Mouse (Mus musculus) embryonic facial prominence, embryonic 14.5 days (tissue): ENCODE measurements around the gene Foxk2. TPM values are rescaled to one million over a fixed set of nuclear protein-coding genes. Genes with fewer than 3 reads are reported as not detected.
"Not testable (repeated sequence)": the region's sequence is repeated elsewhere in the genome, so short reads cannot be mapped to it uniquely, and the experiment has no call there.

Experiments
- ATAC-seq: fragments of 200-750 bp; cut with Nextera tagmentation; 2 replicates; pipeline ENCODE4 v1.8.0; 2017; ENCODE audit warnings: low read depth, moderate number of reproducible peaks, moderate TSS enrichment
- DNase-seq: peaks from one replicate; pipeline ENCODE4 v3.0.0-alpha.2; 2015; ENCODE audit warnings: low spot score
- H3K27ac ChIP-seq: fragments of 300-500 bp; sonication (generic); replicated peaks from 2 replicates; pipeline ENCODE4 v1.5.1; 2014; ENCODE audit warnings: low read depth, mild to moderate bottlenecking, low read length, moderate library complexity
- H3K27me3 ChIP-seq: fragments of 300-500 bp; sonication (generic); replicated peaks from 2 replicates; pipeline ENCODE4 v1.6.1; 2014; ENCODE audit warnings: low read length; ENCODE audit not compliant: control insufficient read depth, insufficient read depth
- H3K36me3 ChIP-seq: fragments of 300-500 bp; sonication (generic); 2 replicates; pipeline ENCODE4 v1.6.1; 2014; ENCODE audit warnings: low read length, mixed read lengths; ENCODE audit not compliant: control insufficient read depth, insufficient read depth
- H3K4me1 ChIP-seq: fragments of 300-500 bp; sonication (generic); 2 replicates; pipeline ENCODE4 v1.6.1; 2014; ENCODE audit warnings: antibody characterized with exemption, low read length; ENCODE audit not compliant: control insufficient read depth, insufficient read depth
- H3K4me2 ChIP-seq: fragments of 300-500 bp; sonication (generic); 2 replicates; pipeline ENCODE4 v1.6.1; 2014; ENCODE audit warnings: low read depth, mild to moderate bottlenecking, low read length, moderate library complexity, mixed read lengths
- H3K4me3 ChIP-seq: fragments of 300-500 bp; sonication (generic); 2 replicates; pipeline ENCODE4 v1.5.1; 2014; ENCODE audit warnings: low read depth, mild to moderate bottlenecking, low read length
- H3K9ac ChIP-seq: fragments of 300-500 bp; sonication (generic); 2 replicates; pipeline ENCODE4 v1.6.1; 2014; ENCODE audit warnings: low read depth, mild to moderate bottlenecking, low read length, moderate library complexity, mixed read lengths
- H3K9me3 ChIP-seq: fragments of 300-500 bp; sonication (generic); 2 replicates; pipeline ENCODE4 v1.6.1; 2016; ENCODE audit warnings: low read length; ENCODE audit not compliant: control insufficient read depth
- WGBS: fragments of 180-500 bp; shearing (Covaris S2); extraction: QIAGEN DNeasy Blood & Tissue Kit; methylation state at CpG from one replicate; pipeline ENCODE4 v1.1.7; 2014; 5-methylcytosine and 5-hydroxymethylcytosine counted together
- polyA plus RNA-seq: library from polyadenylated mRNA; unstranded; fragments of >200 nt; fragmentation: Nextera tagmentation; extraction: Ambion mirVana; gene quantifications from 2 replicates; pipeline ENCODE4 v1.2.1, GENCODE M21; 2014

Foxk2 gene
- polyA plus RNA-seq, 1 experiment from 2014 or later: 9.9 TPM

DNA sequence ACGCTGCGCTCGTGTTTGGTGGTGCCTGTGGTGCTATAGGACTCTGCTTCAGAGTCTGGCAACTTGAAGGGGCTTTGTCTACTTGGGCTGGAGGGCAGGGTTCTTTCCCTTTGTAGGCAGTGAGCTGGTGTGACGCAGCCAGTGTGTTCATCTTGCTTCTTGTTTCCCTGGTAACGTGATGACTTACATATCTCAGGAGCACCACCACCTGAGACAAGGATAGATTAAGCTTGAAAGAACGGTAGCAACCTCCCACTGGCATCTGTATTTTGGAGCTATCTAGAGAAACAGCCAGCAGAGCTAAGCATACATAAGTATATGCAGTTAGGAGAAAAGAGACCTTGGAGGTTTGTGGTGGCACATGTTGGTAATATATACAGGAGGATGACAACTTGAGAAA, 45.6 kb downstream of the Foxk2 start:
- Histone ChIP-seq H3K27me3 (no peaks in the 10 kb centered on the region), H3K9me3 (peaks cover 3% of the 10 kb centered on the region; the same call in 1 of the 2 replicates), H3K36me3 (peaks cover 91% of the 10 kb centered on the region), H3K9ac (no peak overlapping the region), H3K4me1 (no peaks in the 10 kb centered on the region), H3K4me3 (no peak overlapping the region), H3K4me2 (no peak overlapping the region), H3K27ac (no peak overlapping the region)
- WGBS: 96% methylated on average over 6 of the region's 6 CpGs
- no peak for DNase-seq
- no peak for ATAC-seq

- no peak for ATAC-seq
- Histone ChIP-seq H3K9me3 (peaks cover 7% of the 10 kb centered on the region; the same call in 1 of the 2 replicates), H3K27me3 (no peaks in the 10 kb centered on the region), H3K4me2 (no peak overlapping the region), H3K4me1 (no peaks in the 10 kb centered on the region), H3K36me3 (peaks cover 85% of the 10 kb centered on the region), H3K4me3 (no peak overlapping the region), H3K27ac (no peak overlapping the region), H3K9ac (no peak overlapping the region)
- no peak for DNase-seq
- 98% methylated on average over 8 of the region's 8 CpGs for WGBS
Measured at GRCm38 (mm10) chr11:121306608-121307007, 46.8 kb downstream of the Foxk2 start.

- H3K9me3 ChIP-seq, H3K27ac ChIP-seq, DNase-seq, H3K4me3 ChIP-seq, H3K27me3 ChIP-seq, H3K4me2 ChIP-seq, H3K4me1 ChIP-seq, H3K9ac ChIP-seq, ATAC-seq: not testable (repeated sequence)
- H3K36me3 ChIP-seq: peaks cover 74% of the 10 kb centered on the region
- WGBS: 93% methylated on average over 6 of the region's 6 CpGs
Measured at GRCm38 (mm10) chr11:121307712-121308111, 47.9 kb downstream of the Foxk2 start.

GRCm38 (mm10) chr11:121326034-121326433, 66.2 kb downstream of the Foxk2 start:
- H3K4me2 ChIP-seq: no peak overlapping the region
- H3K27me3 ChIP-seq: no peaks in the 10 kb centered on the region
- H3K36me3 ChIP-seq: peaks cover 53% of the 10 kb centered on the region
- H3K4me3 ChIP-seq: no peak overlapping the region
- 83% methylated on average over 1 of the region's 1 CpGs for WGBS
- no peaks in the 10 kb centered on the region for H3K4me1 ChIP-seq
- H3K9me3 ChIP-seq: peaks cover 2% of the 10 kb centered on the region; the same call in 1 of the 2 replicates
- H3K9ac ChIP-seq: no peak overlapping the region
- H3K27ac ChIP-seq: no peak overlapping the region
- no peak for DNase-seq
- ATAC-seq: no peak

- Histone ChIP-seq H3K27ac (no peak overlapping the region), H3K9ac (no peak overlapping the region), H3K4me2 (no peak overlapping the region), H3K4me1 (no peaks in the 10 kb centered on the region), H3K36me3 (peaks cover 48% of the 10 kb centered on the region), H3K27me3 (no peaks in the 10 kb centered on the region), H3K4me3 (no peak overlapping the region), H3K9me3 (no peaks in the 10 kb centered on the region)
- WGBS: 94% methylated on average over 5 of the region's 5 CpGs
- ATAC-seq: no peak
- no peak for DNase-seq
Measured at GRCm38 (mm10) chr11:121326681-121327080, 66.9 kb downstream of the Foxk2 start.

DNA sequence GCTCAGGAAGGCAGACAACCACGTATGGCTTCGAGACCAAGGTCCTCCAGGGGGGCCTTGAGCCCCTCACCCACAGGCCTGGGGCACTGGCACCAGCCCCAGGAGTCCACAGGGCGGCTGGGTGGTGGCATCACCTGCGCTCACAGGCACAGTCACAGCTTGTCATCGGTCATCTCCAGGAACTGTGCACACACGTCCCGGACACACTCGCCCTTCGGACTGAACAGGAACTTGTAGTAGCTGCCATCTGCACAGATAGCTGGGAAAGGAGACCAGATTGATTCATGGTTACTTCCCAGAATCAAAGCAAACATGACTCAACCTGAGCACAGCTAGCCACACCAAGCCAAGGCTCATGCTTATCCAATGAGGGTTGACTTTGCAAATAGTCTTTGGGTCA, 68.4 kb downstream of the Foxk2 start:
- H3K27me3 ChIP-seq: no peaks in the 10 kb centered on the region
- H3K27ac ChIP-seq: no peak overlapping the region
- DNase-seq: no peak
- 97% methylated on average over 9 of the region's 9 CpGs for WGBS
- no peaks in the 10 kb centered on the region for H3K4me1 ChIP-seq
- no peaks in the 10 kb centered on the region for H3K9me3 ChIP-seq
- H3K4me3 ChIP-seq: no peak overlapping the region
- H3K4me2 ChIP-seq: no peak overlapping the region
- no peak overlapping the region for H3K9ac ChIP-seq
- ATAC-seq: no peak
- H3K36me3 ChIP-seq: peaks cover 56% of the 10 kb centered on the region

GRCm38 (mm10) chr11:121328619-121329018, 68.8 kb downstream of the Foxk2 start:
- ATAC-seq: no peak
- no peak overlapping the region for H3K9ac ChIP-seq
- no peaks in the 10 kb centered on the region for H3K27me3 ChIP-seq
- no peak overlapping the region for H3K4me2 ChIP-seq
- no peak overlapping the region for H3K4me3 ChIP-seq
- peaks cover 60% of the 10 kb centered on the region for H3K36me3 ChIP-seq
- H3K4me1 ChIP-seq: no peaks in the 10 kb centered on the region
- DNase-seq: no peak
- no peak overlapping the region for H3K27ac ChIP-seq
- H3K9me3 ChIP-seq: no peaks in the 10 kb centered on the region

- H3K36me3 ChIP-seq: peaks cover 86% of the 10 kb centered on the region
- no peaks in the 10 kb centered on the region for H3K9me3 ChIP-seq
- H3K4me3 ChIP-seq: no peak overlapping the region
- H3K4me2 ChIP-seq: no peak overlapping the region
- H3K9ac ChIP-seq: no peak overlapping the region
- DNase-seq (no peak), ATAC-seq (no peak)
- 85% methylated on average over 3 of the region's 3 CpGs for WGBS
- no peaks in the 10 kb centered on the region for H3K27me3 ChIP-seq
- H3K27ac ChIP-seq: no peak overlapping the region
- no peaks in the 10 kb centered on the region for H3K4me1 ChIP-seq
Measured at GRCm38 (mm10) chr11:121331641-121332040, 71.9 kb downstream of the Foxk2 start.

DNA sequence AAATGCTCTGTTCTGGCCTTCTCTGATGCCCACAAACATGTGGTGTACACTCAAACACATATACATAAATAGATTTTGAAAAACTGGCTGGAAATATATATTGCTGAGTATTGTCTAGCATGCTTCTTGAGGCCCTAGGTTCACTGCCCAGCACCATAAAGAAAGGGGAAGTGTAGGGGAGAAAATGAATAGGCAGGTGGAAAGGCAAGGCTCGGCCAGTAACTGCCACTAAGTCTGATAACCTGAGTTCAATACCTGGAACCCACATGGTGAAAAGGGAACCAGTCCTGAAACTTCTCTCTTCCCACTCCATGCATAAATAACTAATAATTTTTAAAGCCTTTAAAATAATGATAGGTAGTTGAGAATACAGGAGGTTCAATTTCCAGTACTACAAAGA, 79.9 kb downstream of the Foxk2 start:
- peaks cover 40% of the 10 kb centered on the region for H3K36me3 ChIP-seq

More for the DNA sequence above, 79.9 kb downstream of the Foxk2 start:
- 96% methylated on average over 1 of the region's 1 CpGs for WGBS
- no peaks in the 10 kb centered on the region for H3K27me3 ChIP-seq
- H3K4me2 ChIP-seq: no peak overlapping the region
- ATAC-seq (no peak), DNase-seq (no peak)
- H3K9me3 ChIP-seq: no peaks in the 10 kb centered on the region
- no peaks in the 10 kb centered on the region for H3K4me1 ChIP-seq
- H3K4me3 ChIP-seq: no peak overlapping the region
- H3K9ac ChIP-seq: no peak overlapping the region
- no peak overlapping the region for H3K27ac ChIP-seq
